Mouse (Mus musculus) A20 (cell line): ENCODE results near the gene Eps8.

ENCODE experiments used
- DNase-seq: peaks from one replicate; pipeline ENCODE4 v3.0.0-alpha.2; 2011; ENCODE audit warnings: low read depth, low spot score

The Eps8 gene

GRCm38 (mm10) chr6:137612071-137612547 is 42.6 kb downstream of the Eps8 start:
- no peak for DNase-seq

- no peak for DNase-seq
Measured at GRCm38 (mm10) chr6:137608160-137608930, 46.3 kb downstream of the Eps8 start.

- no peak for DNase-seq
Measured at GRCm38 (mm10) chr6:137606541-137606940, 48.1 kb downstream of the Eps8 start.

- no peak for DNase-seq
Measured at GRCm38 (mm10) chr6:137604417-137605248, 50.0 kb downstream of the Eps8 start.

GRCm38 (mm10) chr6:137598306-137598705 is 56.4 kb downstream of the Eps8 start:
- DNase-seq: no peak

- no peak for DNase-seq
Measured at GRCm38 (mm10) chr6:137597442-137598058, 57.1 kb downstream of the Eps8 start.

- no peak for DNase-seq
Measured at GRCm38 (mm10) chr6:137592582-137592981, 62.1 kb downstream of the Eps8 start.

GRCm38 (mm10) chr6:137589245-137589618 is 65.4 kb downstream of the Eps8 start:
- no peak for DNase-seq

GRCm38 (mm10) chr6:137588481-137589244 is 66.0 kb downstream of the Eps8 start:
- DNase-seq: no peak

GRCm38 (mm10) chr6:137587866-137588265 is 66.8 kb downstream of the Eps8 start:
- no peak for DNase-seq

- DNase-seq: no peak
Measured at GRCm38 (mm10) chr6:137585229-137585628, 69.4 kb downstream of the Eps8 start.

- no peak for DNase-seq
Measured at GRCm38 (mm10) chr6:137583056-137583455, 71.6 kb downstream of the Eps8 start.

GRCm38 (mm10) chr6:137582207-137582889 is 72.3 kb downstream of the Eps8 start:
- no peak for DNase-seq

GRCm38 (mm10) chr6:137581331-137582010 is 73.2 kb downstream of the Eps8 start:
- DNase-seq: no peak

- DNase-seq: no peak
Measured at GRCm38 (mm10) chr6:137580503-137580902, 74.2 kb downstream of the Eps8 start.

- DNase-seq: no peak
Measured at GRCm38 (mm10) chr6:137576670-137577371, 77.9 kb downstream of the Eps8 start.

- DNase-seq: no peak
Measured at GRCm38 (mm10) chr6:137576091-137576490, 78.6 kb downstream of the Eps8 start.

- DNase-seq: no peak
Measured at GRCm38 (mm10) chr6:137573897-137574296, 80.8 kb downstream of the Eps8 start.

GRCm38 (mm10) chr6:137570718-137571131 is 84.0 kb downstream of the Eps8 start:
- no peak for DNase-seq

GRCm38 (mm10) chr6:137570019-137570418 is 84.7 kb downstream of the Eps8 start:
- no peak for DNase-seq
